In the genomic region with DNA sequence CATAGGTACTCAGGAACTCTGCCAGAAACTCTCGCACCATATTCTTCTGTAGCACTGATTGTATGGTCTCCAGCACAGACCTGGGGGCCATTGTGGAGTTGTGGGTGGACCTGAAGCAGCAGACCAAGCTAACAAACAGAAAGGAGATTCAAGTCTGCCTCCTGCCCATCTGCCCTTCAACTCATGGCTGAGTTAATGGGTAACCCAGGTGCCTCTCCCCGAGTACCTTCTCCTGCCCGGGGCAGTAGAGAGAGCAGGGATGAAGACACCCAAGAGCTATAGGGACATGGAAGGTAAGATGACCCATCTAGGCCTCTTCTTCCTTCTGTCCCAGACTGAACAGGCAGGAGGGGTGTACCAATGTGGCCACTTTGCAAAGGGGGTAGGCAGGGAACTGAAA, we compare ENCODE assay signal across 19 mouse cellular contexts. TPM values are rescaled to one million over a fixed set of nuclear protein-coding genes. Genes with fewer than 3 reads are reported as not detected.
A peak's percentile ranks its signal among the peaks of the same experiment; 100 is the strongest.
DNase-seq lines count a peak whose midpoint lies in the region; ATAC-seq lines count a peak whose summit lies in the region.
"Had no signal": no experiment of that assay in that cellular context is flagged by ENCODE, and none has a peak within 500 bp of the region (broad histone marks: within the 10 kb centered on the region; RNA-seq: fewer than 3 reads in every experiment).

No protein-coding gene starts in this region.

- H3K36me3 ChIP-seq in kidney, embryonic 15.5 days = no peaks in the 10 kb centered on the region
- H3K36me3 ChIP-seq in liver, embryonic 11.5 days (ENCODE audit: control insufficient read depth, insufficient read depth, low read length) = no peaks in the 10 kb centered on the region
- H3K36me3 ChIP-seq: embryonic facial prominence, embryonic 13.5 days; forebrain, embryonic 10.5 days; hindbrain, embryonic 12.5 days; limb, embryonic 12.5 days; midbrain, embryonic 13.5 days had no signal

- peaks cover 16% of the 10 kb centered on the region for H3K4me1 ChIP-seq in kidney, embryonic 15.5 days
- no peaks in the 10 kb centered on the region; the same call in 1 of the 2 replicates for H3K4me1 ChIP-seq in liver, embryonic 11.5 days (replicated peaks; ENCODE audit: control insufficient read depth, insufficient read depth, low read length)
- H3K4me1 ChIP-seq: hindbrain, embryonic 12.5 days; midbrain, embryonic 13.5 days had no signal

- H3K9ac ChIP-seq in kidney, embryonic 15.5 days = no peak overlapping the region
- H3K9ac ChIP-seq in liver, embryonic 11.5 days (ENCODE audit: low read depth, low read length) = no peak overlapping the region
- H3K9ac ChIP-seq: embryonic facial prominence, embryonic 13.5 days; hindbrain, embryonic 12.5 days; limb, embryonic 12.5 days; midbrain, embryonic 13.5 days had no signal

- no peak for ATAC-seq in kidney, embryonic 15.5 days (replicated peaks; ENCODE audit: low FRiP score)
- ATAC-seq in liver, embryonic 11.5 days (replicated peaks; ENCODE audit: low FRiP score) = no peak; the same call in 1 of the 2 replicates
- ATAC-seq: midbrain, embryonic 13.5 days had no signal

- H3K27ac ChIP-seq in kidney, embryonic 15.5 days = no peak overlapping the region
- H3K27ac ChIP-seq in liver, embryonic 11.5 days (ENCODE audit: low read depth, low read length) = no peak overlapping the region
- H3K27ac ChIP-seq: embryonic facial prominence, embryonic 13.5 days; forebrain, embryonic 10.5 days; hindbrain, embryonic 12.5 days; limb, embryonic 12.5 days; midbrain, embryonic 13.5 days had no signal

- no peaks in the 10 kb centered on the region for H3K27me3 ChIP-seq in kidney, embryonic 15.5 days
- no peaks in the 10 kb centered on the region for H3K27me3 ChIP-seq in liver, embryonic 11.5 days (replicated peaks; ENCODE audit: control insufficient read depth, insufficient read depth, low read length)
- H3K27me3 ChIP-seq: embryonic facial prominence, embryonic 13.5 days; hindbrain, embryonic 12.5 days; limb, embryonic 12.5 days; midbrain, embryonic 13.5 days had no signal

- WGBS in kidney, embryonic 15.5 days = 78% methylated on average over 3 of the region's 3 CpGs
- WGBS in liver, embryonic 11.5 days = 72% methylated on average over 3 of the region's 3 CpGs

- no peaks in the 10 kb centered on the region for H3K9me3 ChIP-seq in kidney, embryonic 15.5 days (replicated peaks)
- H3K9me3 ChIP-seq in liver, embryonic 11.5 days (ENCODE audit: control insufficient read depth, low read length) = no peaks in the 10 kb centered on the region
- H3K9me3 ChIP-seq: embryonic facial prominence, embryonic 13.5 days; forebrain, embryonic 10.5 days; hindbrain, embryonic 12.5 days; limb, embryonic 12.5 days; midbrain, embryonic 13.5 days had no signal

- peak; percentile 56 for DNase-seq in kidney, adult 18-20 months
- peak; percentile 73 to 82 for DNase-seq in kidney, adult 8-10 months
- no peak for DNase-seq in liver, embryonic 11.5 days (ENCODE audit: low spot score)
- DNase-seq in yolk sac, embryonic 10.5 days (ENCODE audit: low spot score) = peak; percentile 67
- DNase-seq in left cerebral cortex, adult 9 months (ENCODE audit: low spot score in 2 of 2) = no peak
- no peak for DNase-seq in urinary bladder, adult 18-20 months (ENCODE audit: low spot score in 2 of 2)
- DNase-seq: adrenal gland, adult 8-10 months; B cell, adult 2 months; cerebellum, adult 2 months; gastrocnemius, postnatal 25 days; layer of hippocampus, postnatal 36 days; thymus, postnatal 4 days had no signal

- H3K4me3 ChIP-seq in kidney, embryonic 15.5 days (replicated peaks) = no peak overlapping the region
- peak overlapping the region; percentile 14; the same call in 1 of the 2 replicates for H3K4me3 ChIP-seq in liver, embryonic 11.5 days (ENCODE audit: low read depth, low read length)
- H3K4me3 ChIP-seq: embryonic facial prominence, embryonic 13.5 days; forebrain, embryonic 10.5 days; hindbrain, embryonic 12.5 days; limb, embryonic 12.5 days; midbrain, embryonic 13.5 days had no signal

- no peak overlapping the region for H3K4me2 ChIP-seq in kidney, embryonic 15.5 days
- H3K4me2 ChIP-seq in liver, embryonic 11.5 days = peak overlapping the region; percentile 33
- H3K4me2 ChIP-seq: embryonic facial prominence, embryonic 13.5 days; hindbrain, embryonic 12.5 days; limb, embryonic 12.5 days; midbrain, embryonic 13.5 days had no signal

RNA-seq across cellular contexts. Expression of a gene that starts 2.7 kb away (rescaled TPM):
- polyA plus RNA-seq in kidney, embryonic 15.5 days (2015; fragmentation: Nextera tagmentation; extraction: Ambion mirVana) = 0.88 and 1.1 TPM in 2 replicates
- polyA plus RNA-seq in liver, embryonic 11.5 days (2014; fragmentation: Nextera tagmentation; extraction: Ambion mirVana) = 0.86 and 1.2 TPM in 2 replicates
- polyA plus RNA-seq: cerebellum, adult 2 months; hindbrain, embryonic 12.5 days; limb, embryonic 12.5 days; midbrain, embryonic 13.5 days; neural tube, embryonic 14.5 days had no signal

RNA-seq across cellular contexts. Expression of a gene that starts 52.7 kb away (rescaled TPM):
- polyA plus RNA-seq in kidney, embryonic 15.5 days (2015; fragmentation: Nextera tagmentation; extraction: Ambion mirVana) = 29.0 and 33.1 TPM in 2 replicates
- 12.7 and 15.7 TPM in 2 replicates for polyA plus RNA-seq in liver, embryonic 11.5 days (2014; fragmentation: Nextera tagmentation; extraction: Ambion mirVana)

Comparison
In these comparisons a context has a peak if more than half of its experiments do, and no peak if none do; other contexts are left out.
1. DNase-seq: peak in kidney, adult 18-20 months (single experiment), kidney, adult 8-10 months (2 of 2) and yolk sac, embryonic 10.5 days (single experiment); none in liver, embryonic 11.5 days (single experiment), left cerebral cortex, adult 9 months (0 of 2) and urinary bladder, adult 18-20 months (0 of 2).